Mouse (Mus musculus) urinary bladder, postnatal 4 days (tissue): ENCODE results near the gene Gm49354.
"Not testable (repeated sequence)": the region's sequence is repeated elsewhere in the genome, so short reads cannot be mapped to it uniquely, and the experiment has no call there.

Experiments used
- DNase-seq, 2 experiments: peaks; one replicate each; pipeline ENCODE4 v3.0.0; 2021 to 2022; ENCODE audit warnings: low spot score in 2 of 2

The Gm49354 gene

DNA sequence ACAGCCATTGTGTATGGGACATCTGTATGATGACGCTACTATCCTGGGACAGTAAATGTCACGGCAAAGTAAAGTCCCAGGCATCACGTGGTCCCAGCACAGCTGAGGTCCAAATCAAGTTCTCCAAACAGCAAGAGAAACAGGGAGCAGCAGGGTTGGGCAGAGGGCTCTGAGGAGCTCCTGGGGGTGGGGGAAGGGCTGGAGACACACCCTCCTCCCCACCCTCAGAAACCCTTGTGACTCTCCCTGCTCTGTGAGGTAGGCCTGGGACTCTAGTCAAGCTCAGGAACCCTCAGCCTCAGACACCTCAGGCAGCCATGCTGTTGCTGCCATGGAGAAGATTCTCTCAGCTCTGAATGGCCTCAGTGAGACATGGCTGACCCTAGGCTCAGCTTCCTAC, 70.1 kb downstream of the Gm49354 start, which contains the start of gene Spata31d1b:
TSS of gene Spata31d1b (plus strand) at position 301 of the 400 bp plus-strand sequence.
- DNase-seq, result not testable (repeated sequence)

DNA sequence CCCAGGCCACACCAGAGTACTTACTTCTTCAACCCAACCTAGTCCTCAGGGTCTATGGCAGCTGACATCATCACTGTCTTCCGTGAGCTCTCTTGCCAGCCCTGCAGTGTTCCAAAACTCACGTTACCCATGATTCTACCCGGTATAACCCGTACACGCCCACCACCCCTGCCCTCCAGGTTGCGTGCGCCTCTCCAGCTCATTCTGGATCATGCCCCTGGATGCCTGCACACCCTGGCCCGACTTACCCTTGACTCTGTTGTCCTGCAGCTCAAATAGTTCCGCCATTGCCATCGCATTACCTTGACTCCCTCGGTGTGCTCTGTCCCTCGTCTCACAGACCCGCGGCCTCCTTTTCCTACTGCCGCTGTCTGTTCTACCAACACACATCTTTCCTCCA, 71.8 kb downstream of the Gm49354 start, which contains the start of gene Spata31d1a:
TSS of gene Spata31d1a (minus strand) at position 101 of the 400 bp plus-strand sequence.
- no peak for DNase-seq
